Mouse (Mus musculus): ENCODE data around the gene Tspan11.

- TF ChIP-seq CTCF (IDR thresholded peaks at IDR 0.05; ENCODE audit: low read depth, low read length) (no peak), POLR2A (IDR thresholded peaks at IDR 0.05; ENCODE audit: borderline replicate concordance, low read depth, low read length) (no peak)
Measured at GRCm38 (mm10) chr6:127935105-127935504, 47.7 kb downstream of the Tspan11 start.
